Mouse (Mus musculus): Measurements from ENCODE around the gene Fuk.
A peak's percentile ranks its signal among the peaks of the same experiment; 100 is the strongest.
"Not testable (repeated sequence)": the region's sequence is repeated elsewhere in the genome, so short reads cannot be mapped to it uniquely, and the experiment has no call there.

The Fuk gene

DNA sequence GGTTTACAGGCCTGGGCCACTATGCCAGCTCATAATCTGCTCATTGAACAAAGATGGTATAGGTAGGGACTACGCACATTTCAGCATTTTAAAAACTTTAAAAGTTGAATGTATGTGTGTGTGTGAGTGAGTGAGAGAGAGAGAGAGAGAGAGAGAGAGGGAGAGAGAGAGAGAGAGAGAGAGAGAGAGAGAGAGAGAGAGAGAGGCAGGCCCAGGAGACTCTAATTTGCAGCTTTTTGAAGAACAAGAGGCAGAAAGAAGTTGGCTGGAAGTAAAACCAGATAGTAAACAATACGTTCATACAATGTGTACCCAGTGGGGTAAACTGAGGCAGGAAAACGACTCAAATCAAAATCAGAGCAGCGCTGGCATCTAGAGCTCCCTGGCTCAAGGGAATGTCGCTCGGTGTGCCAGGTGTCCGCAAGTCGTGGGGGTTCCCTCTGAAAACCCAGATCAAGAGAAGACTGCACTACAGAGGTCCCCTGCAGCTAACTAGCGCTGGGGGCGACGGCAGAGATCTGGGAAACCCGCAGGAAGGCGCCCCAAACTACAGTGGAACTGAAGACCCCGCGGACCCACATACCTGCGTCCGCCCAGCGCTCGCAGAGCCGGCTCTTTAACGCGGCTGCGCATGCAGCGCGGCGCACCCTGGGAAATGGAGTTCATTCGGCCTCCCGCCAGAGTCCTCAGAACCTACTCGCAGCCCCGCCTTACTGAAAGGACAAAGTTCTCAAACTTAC lies at the start of gene Fuk:
TSS of gene Fuk (minus strand) at position 650 of the 740 bp plus-strand sequence.
- DNase-seq (ENCODE audit: low read depth, low spot score), result peak; percentile 74
- no peaks in the 10 kb centered on the region for H3K36me3 ChIP-seq (ENCODE audit: control insufficient read depth, insufficient read depth, low read length, poor library complexity, severe bottlenecking)

DNA sequence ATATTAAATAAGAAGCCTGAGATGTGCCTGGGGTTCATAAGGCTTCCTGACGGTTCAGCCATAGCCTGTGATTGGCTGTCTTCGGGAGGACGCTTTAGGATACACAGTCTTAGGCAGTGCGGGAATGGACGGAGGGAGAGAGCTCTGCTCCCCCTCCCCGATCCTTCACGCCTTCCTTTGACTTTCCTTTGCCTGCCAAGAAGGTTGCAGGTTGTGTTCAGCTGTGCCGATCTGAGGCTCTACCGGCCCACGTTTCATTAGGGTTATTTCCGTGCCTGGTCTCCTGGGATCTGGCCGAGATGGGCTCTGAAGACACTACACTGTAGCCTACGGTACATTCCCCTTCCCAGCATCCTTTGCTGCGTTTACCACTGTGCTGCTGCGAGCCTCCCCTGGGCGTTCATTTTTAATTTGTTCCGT lies 47.8 kb upstream of the Fuk start:
- peak; percentile 77 for DNase-seq (ENCODE audit: low read depth, low spot score)
- H3K36me3 ChIP-seq (ENCODE audit: control insufficient read depth, insufficient read depth, low read length, poor library complexity, severe bottlenecking), result no peaks in the 10 kb centered on the region
- no peaks in the 10 kb centered on the region for H3K27me3 ChIP-seq (ENCODE audit: control insufficient read depth, insufficient read depth, low read length, poor library complexity, severe bottlenecking)

More for the DNA sequence above, at the start of gene Fuk:
- H3K27me3 ChIP-seq (ENCODE audit: control insufficient read depth, insufficient read depth, low read length, poor library complexity, severe bottlenecking), result no peaks in the 10 kb centered on the region

- no peaks in the 10 kb centered on the region for H3K27me3 ChIP-seq (ENCODE audit: control insufficient read depth, insufficient read depth, low read length, poor library complexity, severe bottlenecking)
- no peaks in the 10 kb centered on the region for H3K36me3 ChIP-seq (ENCODE audit: control insufficient read depth, insufficient read depth, low read length, poor library complexity, severe bottlenecking)
Observed at GRCm38 (mm10) chr8:110945716-110946115, 43.4 kb upstream of the Fuk start.

DNA sequence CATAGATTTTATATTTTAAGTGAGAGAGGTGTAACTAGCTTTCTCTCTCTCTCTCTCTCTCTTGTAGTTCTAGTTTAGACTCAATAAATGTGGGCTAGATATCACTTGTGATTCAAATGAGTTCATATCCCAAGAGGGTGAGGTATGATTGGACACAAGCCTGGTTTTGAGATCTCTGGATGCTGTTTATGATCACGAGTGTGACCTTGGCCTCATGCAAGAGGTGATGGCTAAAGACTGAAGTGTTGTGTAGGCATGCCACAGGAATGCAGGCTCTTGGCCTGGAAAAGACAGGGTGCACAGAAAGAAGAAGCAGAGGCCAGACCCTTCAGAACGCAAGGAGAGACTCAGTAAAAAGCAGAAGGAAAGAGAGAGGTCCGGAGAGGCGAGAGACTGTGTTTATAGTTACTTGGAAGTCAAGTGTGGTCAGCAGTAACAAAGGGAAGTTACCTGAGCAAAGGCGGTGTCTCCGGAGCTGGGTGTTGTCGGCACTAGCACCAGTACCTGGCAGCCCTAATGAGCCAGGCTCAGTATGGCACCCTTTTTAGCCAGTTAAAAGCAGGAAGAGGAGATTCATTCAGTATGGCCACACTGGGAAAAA lies 42.1 kb upstream of the Fuk start:
- no peaks in the 10 kb centered on the region for H3K27me3 ChIP-seq (ENCODE audit: control insufficient read depth, insufficient read depth, low read length, poor library complexity, severe bottlenecking)
- peak; percentile 26 for DNase-seq (ENCODE audit: low read depth, low spot score)
- H3K36me3 ChIP-seq (ENCODE audit: control insufficient read depth, insufficient read depth, low read length, poor library complexity, severe bottlenecking), result no peaks in the 10 kb centered on the region

More at GRCm38 (mm10) chr8:110945716-110946115, 43.4 kb upstream of the Fuk start:
- DNase-seq (ENCODE audit: low read depth, low spot score), result no peak

- DNase-seq (ENCODE audit: low read depth, low spot score), result peak; percentile 33
- Histone ChIP-seq H3K27me3 (ENCODE audit: control insufficient read depth, insufficient read depth, low read length, poor library complexity, severe bottlenecking) (no peaks in the 10 kb centered on the region), H3K36me3 (ENCODE audit: control insufficient read depth, insufficient read depth, low read length, poor library complexity, severe bottlenecking) (no peaks in the 10 kb centered on the region)
Observed at GRCm38 (mm10) chr8:110941453-110941948, 39.2 kb upstream of the Fuk start.

DNA sequence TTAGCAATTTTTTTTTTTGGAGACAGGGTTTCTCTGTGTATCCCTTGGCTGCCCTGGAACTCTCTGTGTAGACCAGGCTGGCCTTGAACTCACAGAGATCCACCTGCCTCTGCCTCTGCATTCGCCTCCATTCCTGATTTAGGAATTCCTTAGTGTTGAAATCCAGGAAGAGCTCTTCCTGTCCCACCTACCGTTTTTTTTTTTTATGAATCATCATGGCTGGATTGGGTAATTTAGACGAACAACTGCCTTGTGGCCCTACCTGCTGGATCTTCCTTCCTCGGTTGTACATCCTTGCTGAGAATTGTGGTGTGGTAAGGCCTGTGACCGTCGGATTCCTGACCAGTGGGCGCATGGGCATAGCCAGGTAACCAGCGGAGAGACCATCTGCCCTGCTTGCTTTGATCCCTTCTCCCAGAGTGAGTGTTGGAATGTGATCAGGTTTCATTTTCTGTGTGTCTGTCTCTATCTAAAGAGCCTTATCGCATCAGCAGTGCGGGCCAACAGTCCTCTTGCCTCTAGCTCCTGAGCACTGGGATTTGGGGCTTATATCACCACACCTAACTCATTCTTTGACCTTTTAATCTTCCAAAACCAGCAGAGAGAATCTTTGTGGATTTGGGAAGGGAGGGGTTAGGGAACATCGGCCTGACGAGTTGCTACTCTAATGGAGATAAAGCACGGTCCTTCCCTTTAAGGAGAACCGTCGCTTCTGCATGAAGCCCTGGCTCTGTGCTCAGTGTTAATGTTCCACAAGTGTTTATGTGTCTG lies 38.6 kb upstream of the Fuk start:
- no peaks in the 10 kb centered on the region for H3K27me3 ChIP-seq (ENCODE audit: control insufficient read depth, insufficient read depth, low read length, poor library complexity, severe bottlenecking)
- no peaks in the 10 kb centered on the region for H3K36me3 ChIP-seq (ENCODE audit: control insufficient read depth, insufficient read depth, low read length, poor library complexity, severe bottlenecking)
- DNase-seq (ENCODE audit: low read depth, low spot score), result no peak

GRCm38 (mm10) chr8:110938882-110939589 lies 36.7 kb upstream of the Fuk start:
- peak; percentile 48 for DNase-seq (ENCODE audit: low read depth, low spot score)
- H3K36me3 ChIP-seq (ENCODE audit: control insufficient read depth, insufficient read depth, low read length, poor library complexity, severe bottlenecking), result no peaks in the 10 kb centered on the region
- H3K27me3 ChIP-seq (ENCODE audit: control insufficient read depth, insufficient read depth, low read length, poor library complexity, severe bottlenecking), result no peaks in the 10 kb centered on the region

- DNase-seq (ENCODE audit: low read depth, low spot score), result no peak
- H3K27me3 ChIP-seq (ENCODE audit: control insufficient read depth, insufficient read depth, low read length, poor library complexity, severe bottlenecking), result no peaks in the 10 kb centered on the region
- H3K36me3 ChIP-seq (ENCODE audit: control insufficient read depth, insufficient read depth, low read length, poor library complexity, severe bottlenecking), result no peaks in the 10 kb centered on the region
Observed at GRCm38 (mm10) chr8:110936217-110936616, 33.9 kb upstream of the Fuk start.

DNA sequence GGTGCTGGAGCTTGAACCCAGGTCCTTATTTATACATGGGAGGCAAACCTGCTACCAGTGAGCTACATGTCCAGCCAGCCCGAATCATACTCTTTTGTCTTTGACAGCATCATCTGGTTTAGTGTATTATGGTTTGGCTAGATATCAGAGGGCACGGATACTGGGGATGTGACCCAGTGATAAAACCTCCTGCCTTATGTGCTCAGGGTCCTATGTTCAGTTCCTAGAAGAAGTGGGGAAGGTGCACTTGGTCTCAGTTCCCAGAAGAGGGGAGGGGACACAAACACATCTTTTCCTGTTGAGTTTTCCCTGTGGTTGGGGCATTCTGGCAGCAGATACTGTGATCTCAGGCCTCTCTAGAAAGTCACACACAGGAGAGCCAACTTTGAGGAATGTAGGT lies 31.0 kb upstream of the Fuk start:
- Histone ChIP-seq H3K36me3 (ENCODE audit: control insufficient read depth, insufficient read depth, low read length, poor library complexity, severe bottlenecking) (no peaks in the 10 kb centered on the region), H3K27me3 (ENCODE audit: control insufficient read depth, insufficient read depth, low read length, poor library complexity, severe bottlenecking) (no peaks in the 10 kb centered on the region)
- DNase-seq (ENCODE audit: low read depth, low spot score), result no peak

DNA sequence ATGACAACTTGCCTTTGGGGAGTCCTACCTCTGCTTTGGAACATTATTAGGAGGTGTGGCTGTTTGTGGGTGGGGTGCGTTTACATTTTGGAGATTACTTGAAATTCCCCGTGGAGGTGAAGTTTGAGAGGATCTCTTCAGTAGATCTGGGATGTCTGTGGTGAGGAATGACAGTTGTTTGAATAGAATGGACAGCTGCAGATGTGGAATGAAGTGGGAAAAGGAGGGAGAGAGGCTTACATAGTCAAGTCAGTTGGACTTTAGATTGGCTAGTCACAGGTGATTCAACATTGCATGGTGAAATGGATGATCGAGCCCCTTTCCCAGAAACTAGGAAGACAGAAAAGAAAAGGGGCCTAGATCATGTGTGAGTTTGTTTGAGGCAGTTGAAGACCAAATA lies 30.2 kb upstream of the Fuk start:
- H3K27me3 ChIP-seq (ENCODE audit: control insufficient read depth, insufficient read depth, low read length, poor library complexity, severe bottlenecking), result no peaks in the 10 kb centered on the region
- no peak for DNase-seq (ENCODE audit: low read depth, low spot score)
- H3K36me3 ChIP-seq (ENCODE audit: control insufficient read depth, insufficient read depth, low read length, poor library complexity, severe bottlenecking), result no peaks in the 10 kb centered on the region

GRCm38 (mm10) chr8:110931176-110931939 lies 29.1 kb upstream of the Fuk start:
- DNase-seq (ENCODE audit: low read depth, low spot score), result no peak
- H3K27me3 ChIP-seq (ENCODE audit: control insufficient read depth, insufficient read depth, low read length, poor library complexity, severe bottlenecking), result no peaks in the 10 kb centered on the region
- H3K36me3 ChIP-seq (ENCODE audit: control insufficient read depth, insufficient read depth, low read length, poor library complexity, severe bottlenecking), result no peaks in the 10 kb centered on the region

- not testable (repeated sequence) for H3K27me3 ChIP-seq (ENCODE audit: control insufficient read depth, insufficient read depth, low read length, poor library complexity, severe bottlenecking); H3K36me3 ChIP-seq (ENCODE audit: control insufficient read depth, insufficient read depth, low read length, poor library complexity, severe bottlenecking); DNase-seq (ENCODE audit: low read depth, low spot score)
Observed at GRCm38 (mm10) chr8:110929672-110930071, 27.4 kb upstream of the Fuk start.

DNA sequence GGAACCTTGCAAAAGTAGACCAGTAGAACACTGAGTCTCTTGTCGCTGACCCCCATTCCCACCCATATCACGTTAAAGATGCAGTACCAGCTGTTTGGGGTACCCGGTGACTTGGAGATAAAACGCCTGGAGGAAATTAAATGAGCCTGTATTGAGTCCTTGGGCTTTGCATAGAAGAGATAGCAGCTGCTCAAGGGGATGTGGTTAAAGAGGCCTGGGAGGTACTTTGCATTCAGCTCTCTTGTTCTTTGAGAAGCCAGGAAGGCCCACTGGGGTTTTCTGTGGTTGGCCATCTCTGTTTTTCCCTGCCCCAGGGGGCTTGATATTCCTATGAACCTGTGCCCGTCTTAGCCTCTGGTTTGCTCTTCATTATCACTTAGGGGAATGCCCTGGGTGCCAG lies 26.8 kb upstream of the Fuk start:
- peak; percentile 41 for DNase-seq (ENCODE audit: low read depth, low spot score)
- Histone ChIP-seq H3K36me3 (ENCODE audit: control insufficient read depth, insufficient read depth, low read length, poor library complexity, severe bottlenecking) (no peaks in the 10 kb centered on the region), H3K27me3 (ENCODE audit: control insufficient read depth, insufficient read depth, low read length, poor library complexity, severe bottlenecking) (no peaks in the 10 kb centered on the region)

DNA sequence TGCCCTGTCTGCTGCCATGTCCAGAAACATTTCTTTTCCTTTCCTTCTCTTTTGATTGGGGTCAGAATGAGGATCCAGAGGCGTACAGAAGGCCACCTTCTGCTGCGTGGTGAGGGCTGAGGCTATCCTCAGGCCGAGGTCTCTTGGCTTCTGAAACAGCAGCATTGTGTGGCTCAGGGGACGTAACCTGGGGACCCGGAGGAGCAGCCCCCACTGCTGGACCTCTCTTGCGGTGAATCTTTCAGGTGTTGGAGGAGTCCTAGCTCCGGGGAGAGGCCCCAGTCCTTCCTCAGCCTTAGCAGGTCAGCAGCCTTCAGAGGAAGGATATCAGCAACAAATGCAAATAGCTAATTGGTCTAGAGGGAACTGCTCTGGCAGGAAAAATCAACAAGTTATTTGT lies 26.1 kb upstream of the Fuk start:
- no peaks in the 10 kb centered on the region for H3K36me3 ChIP-seq (ENCODE audit: control insufficient read depth, insufficient read depth, low read length, poor library complexity, severe bottlenecking)
- DNase-seq (ENCODE audit: low read depth, low spot score), result no peak
- no peaks in the 10 kb centered on the region for H3K27me3 ChIP-seq (ENCODE audit: control insufficient read depth, insufficient read depth, low read length, poor library complexity, severe bottlenecking)
